Mouse (Mus musculus) limb, embryonic 11.5 days (tissue): ENCODE data around the gene Cfap43. TPM values are rescaled to one million over a fixed set of nuclear protein-coding genes. Genes with fewer than 3 reads are reported as not detected.

Source experiments
- ATAC-seq: fragments of 200-750 bp; cut with Nextera tagmentation; 2 replicates; pipeline ENCODE4 v1.8.0; 2017; ENCODE audit warnings: low read depth; ENCODE audit not compliant: insufficient number of reproducible peaks, low FRiP score, low TSS enrichment
- DNase-seq: peaks from one replicate; pipeline ENCODE4 v3.0.0-alpha.2; 2015; ENCODE audit warnings: low spot score
- H3K27ac ChIP-seq: fragments of 300-500 bp; sonication (generic); replicated peaks from 2 replicates; pipeline ENCODE4 v1.5.1; 2014; ENCODE audit warnings: low read depth, mild to moderate bottlenecking, low read length
- H3K27me3 ChIP-seq: fragments of 300-500 bp; sonication (generic); 2 replicates; pipeline ENCODE4 v1.6.1; 2014; ENCODE audit warnings: mild to moderate bottlenecking, low read length, mixed read lengths; ENCODE audit not compliant: control insufficient read depth, insufficient read depth
- H3K36me3 ChIP-seq: fragments of 300-500 bp; sonication (generic); 2 replicates; pipeline ENCODE4 v1.6.1; 2014; ENCODE audit warnings: mild to moderate bottlenecking, low read length, moderate library complexity, mixed read lengths; ENCODE audit not compliant: control insufficient read depth, insufficient read depth
- H3K4me1 ChIP-seq: fragments of 300-500 bp; sonication (generic); 2 replicates; pipeline ENCODE4 v1.6.1; 2014; ENCODE audit warnings: low read length, mixed read lengths; ENCODE audit not compliant: control insufficient read depth, insufficient read depth
- H3K4me2 ChIP-seq: fragments of 300-500 bp; sonication (generic); 2 replicates; pipeline ENCODE4 v1.6.1; 2014; ENCODE audit warnings: low read depth, mild to moderate bottlenecking, moderate library complexity; ENCODE audit not compliant: severe bottlenecking
- H3K4me3 ChIP-seq: fragments of 300-500 bp; sonication (generic); 2 replicates; pipeline ENCODE4 v1.5.1; 2014; ENCODE audit warnings: low read depth, low read length
- H3K9ac ChIP-seq: fragments of 300-500 bp; sonication (generic); 2 replicates; pipeline ENCODE4 v1.6.1; 2014; ENCODE audit warnings: mild to moderate bottlenecking, low read length
- H3K9me3 ChIP-seq: fragments of 300-500 bp; sonication (generic); 2 replicates; pipeline ENCODE4 v1.6.1; 2016; ENCODE audit warnings: low read length; ENCODE audit not compliant: control insufficient read depth
- WGBS: fragments of 180-500 bp; shearing (Covaris S2); extraction: QIAGEN DNeasy Blood & Tissue Kit; methylation state at CpG from one replicate; pipeline ENCODE4 v1.1.7; 2014; 5-methylcytosine and 5-hydroxymethylcytosine counted together
- polyA plus RNA-seq: library from polyadenylated mRNA; unstranded; fragments of >200 nt; fragmentation: Nextera tagmentation; extraction: Ambion mirVana; gene quantifications from 2 replicates; pipeline ENCODE4 v1.2.1, GENCODE M21; 2014

The Cfap43 gene
- polyA plus RNA-seq, 1 experiment from 2014 or later: 0.04 TPM

- H3K4me2 ChIP-seq: no peak overlapping the region
- DNase-seq (no peak), ATAC-seq (no peak)
- no peaks in the 10 kb centered on the region for H3K4me1 ChIP-seq
- no peak overlapping the region for H3K27ac ChIP-seq
- H3K27me3 ChIP-seq: no peaks in the 10 kb centered on the region
- no peaks in the 10 kb centered on the region for H3K9me3 ChIP-seq
- no peak overlapping the region for H3K4me3 ChIP-seq
- H3K9ac ChIP-seq: no peak overlapping the region
- 74% methylated on average over 7 of the region's 7 CpGs for WGBS
- H3K36me3 ChIP-seq: no peaks in the 10 kb centered on the region
Observed at GRCm38 (mm10) chr19:47925819-47926218, 6.7 kb upstream of the Cfap43 start.

DNA sequence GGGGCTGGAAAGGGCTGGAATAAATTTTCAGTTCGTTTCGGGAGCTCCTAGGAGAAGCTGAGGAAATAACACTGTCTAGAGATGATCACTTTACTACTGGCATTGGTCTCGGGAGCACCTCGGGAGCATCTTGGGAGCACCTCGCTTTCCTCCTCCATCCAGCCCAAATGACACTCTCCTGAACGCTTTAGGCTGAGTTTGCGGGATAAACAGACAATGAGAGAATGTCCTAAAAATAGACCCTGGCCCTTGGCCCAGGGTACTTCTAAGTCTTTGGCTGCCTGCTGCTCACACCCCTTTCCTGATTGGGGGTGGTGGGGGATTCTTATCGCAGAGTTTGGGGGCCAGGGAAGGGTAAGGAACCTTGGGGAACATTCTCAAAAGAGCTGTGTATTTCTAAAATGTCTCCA, 884 bp upstream of the Cfap43 start:
- Histone ChIP-seq H3K9ac (peak overlapping the region; percentile 96), H3K9me3 (no peaks in the 10 kb centered on the region), H3K4me2 (peak overlapping the region; percentile 81), H3K27ac (peak overlapping the region; percentile 93; the same call in 1 of the 2 replicates), H3K27me3 (no peaks in the 10 kb centered on the region), H3K4me1 (peaks cover 20% of the 10 kb centered on the region), H3K4me3 (peak overlapping the region; percentile 81), H3K36me3 (no peaks in the 10 kb centered on the region)
- DNase-seq (no peak), ATAC-seq (no peak)
- 8% methylated on average over 8 of the region's 8 CpGs for WGBS

GRCm38 (mm10) chr19:47918455-47919101, 509 bp downstream of the Cfap43 start:
- Histone ChIP-seq H3K9ac (peak overlapping the region; percentile 96), H3K4me3 (peak overlapping the region; percentile 81), H3K9me3 (no peaks in the 10 kb centered on the region), H3K27me3 (no peaks in the 10 kb centered on the region), H3K36me3 (no peaks in the 10 kb centered on the region), H3K4me1 (peaks cover 20% of the 10 kb centered on the region), H3K4me2 (peak overlapping the region; percentile 81), H3K27ac (peak overlapping the region; percentile 93)
- DNase-seq (peak; percentile 61), ATAC-seq (no peak; the same call in none of the 2 replicates)
- under 1% methylated on average over 29 of the region's 29 CpGs for WGBS

- Histone ChIP-seq H3K4me3 (peak overlapping the region; percentile 81), H3K4me1 (peaks cover 20% of the 10 kb centered on the region), H3K27me3 (no peaks in the 10 kb centered on the region), H3K9me3 (no peaks in the 10 kb centered on the region), H3K9ac (peak overlapping the region; percentile 96), H3K36me3 (no peaks in the 10 kb centered on the region), H3K27ac (no peak overlapping the region; the same call in 1 of the 2 replicates), H3K4me2 (peak overlapping the region; percentile 81)
- WGBS: 20% methylated on average over 9 of the region's 9 CpGs
- no peak for ATAC-seq
- DNase-seq: no peak
Observed at GRCm38 (mm10) chr19:47918016-47918415, 1.1 kb downstream of the Cfap43 start.

DNA sequence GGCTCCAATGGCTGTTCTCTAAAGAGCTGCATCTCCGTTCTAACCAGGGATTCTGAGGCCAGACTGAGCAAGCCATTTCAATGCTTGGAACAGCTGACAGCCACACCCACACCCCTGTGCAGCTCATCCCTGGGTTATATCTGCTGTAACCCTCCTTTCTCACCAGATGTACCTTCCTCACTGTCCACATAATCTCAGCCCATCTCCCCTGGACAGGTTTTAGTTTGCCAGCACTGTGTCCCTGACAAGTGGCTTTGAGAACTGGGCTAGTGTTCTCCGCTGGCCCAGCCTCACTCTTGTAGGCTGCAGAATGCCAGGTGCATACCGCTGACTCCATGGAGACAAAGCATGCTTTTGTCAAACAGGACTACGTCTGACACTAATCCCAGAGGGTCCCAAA, 1.7 kb downstream of the Cfap43 start:
- Histone ChIP-seq H3K9ac (no peak overlapping the region), H3K4me1 (peaks cover 20% of the 10 kb centered on the region), H3K4me3 (peak overlapping the region; percentile 81; the same call in 1 of the 2 replicates), H3K4me2 (peak overlapping the region; percentile 81), H3K27me3 (no peaks in the 10 kb centered on the region), H3K36me3 (no peaks in the 10 kb centered on the region), H3K9me3 (no peaks in the 10 kb centered on the region), H3K27ac (no peak overlapping the region)
- 29% methylated on average over 4 of the region's 4 CpGs for WGBS
- ATAC-seq: no peak
- DNase-seq: no peak

DNA sequence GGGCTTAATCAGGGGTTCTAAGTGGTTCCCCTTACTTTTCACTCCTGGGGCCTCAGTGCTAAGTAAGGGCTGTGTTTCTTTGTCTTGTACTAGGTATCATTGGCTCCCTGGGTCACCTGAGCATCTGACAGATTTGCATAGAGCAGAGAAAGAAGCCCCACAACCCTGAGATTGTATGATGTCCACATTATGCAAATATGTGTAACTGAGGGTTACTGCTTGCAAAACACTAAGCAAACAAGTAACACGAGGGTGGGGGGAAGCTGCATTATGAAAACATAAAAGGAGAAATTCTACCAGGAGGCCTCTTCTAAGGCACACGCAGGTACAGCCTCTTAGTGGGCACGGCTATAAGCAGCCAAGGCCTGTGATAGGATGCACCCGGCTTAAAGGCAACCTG, 3.8 kb downstream of the Cfap43 start:
- H3K9ac ChIP-seq: no peak overlapping the region
- no peak overlapping the region for H3K4me2 ChIP-seq
- H3K4me3 ChIP-seq: no peak overlapping the region
- no peaks in the 10 kb centered on the region for H3K9me3 ChIP-seq
- WGBS: 84% methylated on average over 4 of the region's 4 CpGs
- DNase-seq: no peak
- no peaks in the 10 kb centered on the region for H3K36me3 ChIP-seq
- no peak for ATAC-seq
- no peak overlapping the region for H3K27ac ChIP-seq
- H3K4me1 ChIP-seq: peaks cover 25% of the 10 kb centered on the region
- no peaks in the 10 kb centered on the region for H3K27me3 ChIP-seq

GRCm38 (mm10) chr19:47914191-47914590, 4.9 kb downstream of the Cfap43 start:
- 91% methylated on average over 4 of the region's 4 CpGs for WGBS
- H3K4me3 ChIP-seq: no peak overlapping the region
- peaks cover 28% of the 10 kb centered on the region for H3K4me1 ChIP-seq
- H3K4me2 ChIP-seq: no peak overlapping the region
- H3K27me3 ChIP-seq: no peaks in the 10 kb centered on the region
- no peak for DNase-seq
- H3K27ac ChIP-seq: no peak overlapping the region
- no peak for ATAC-seq
- no peak overlapping the region for H3K9ac ChIP-seq
- H3K36me3 ChIP-seq: no peaks in the 10 kb centered on the region
- H3K9me3 ChIP-seq: no peaks in the 10 kb centered on the region

- no peak for DNase-seq
- 67% methylated on average over 7 of the region's 7 CpGs for WGBS
Observed at GRCm38 (mm10) chr19:47913344-47913743, 5.7 kb downstream of the Cfap43 start.

DNA sequence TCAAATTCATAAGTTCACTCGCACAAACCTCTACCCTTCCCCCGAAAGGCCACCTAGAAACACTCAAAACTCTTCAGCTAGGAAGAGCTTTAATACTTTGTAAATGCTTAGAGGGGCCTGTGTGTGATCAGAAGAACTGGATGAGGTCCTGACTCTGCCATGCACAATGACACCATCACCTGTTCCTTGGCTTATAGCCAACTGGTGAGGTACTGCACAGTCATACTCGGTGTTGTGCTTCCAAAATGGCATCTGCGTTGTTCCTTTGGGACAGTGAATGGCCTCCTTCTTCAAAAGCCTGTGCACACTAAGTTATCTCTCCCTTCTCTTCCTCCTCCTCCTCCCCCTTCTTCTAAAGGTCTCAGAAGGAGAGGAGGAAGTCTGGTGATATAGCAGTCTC, 8.3 kb downstream of the Cfap43 start:
- no peak overlapping the region for H3K4me3 ChIP-seq
- WGBS: 84% methylated on average over 4 of the region's 4 CpGs
- peaks cover 17% of the 10 kb centered on the region for H3K4me1 ChIP-seq
- no peak overlapping the region for H3K27ac ChIP-seq
- H3K9ac ChIP-seq: no peak overlapping the region
- ATAC-seq (no peak), DNase-seq (no peak)
- H3K27me3 ChIP-seq: no peaks in the 10 kb centered on the region
- no peaks in the 10 kb centered on the region for H3K9me3 ChIP-seq
- no peaks in the 10 kb centered on the region for H3K36me3 ChIP-seq
- H3K4me2 ChIP-seq: no peak overlapping the region

More at GRCm38 (mm10) chr19:47913344-47913743, 5.7 kb downstream of the Cfap43 start:
- no peak overlapping the region for H3K27ac ChIP-seq
- H3K4me2 ChIP-seq: no peak overlapping the region
- H3K9me3 ChIP-seq: no peaks in the 10 kb centered on the region
- no peak for ATAC-seq
- H3K4me3 ChIP-seq: no peak overlapping the region
- H3K4me1 ChIP-seq: peaks cover 34% of the 10 kb centered on the region
- no peaks in the 10 kb centered on the region for H3K27me3 ChIP-seq
- H3K9ac ChIP-seq: no peak overlapping the region
- no peaks in the 10 kb centered on the region for H3K36me3 ChIP-seq
